Mouse (Mus musculus) c-Kit-positive CD71-negative TER-119-negative erythroid progenitor cells, embryonic 14.5 days (primary cell): ENCODE measurements at regions not wholly inside any gene's neighbourhood (a gene's known extent, or its start where the extent isn't known, plus 50 kb on each side); places are given as distances from the start of the nearest gene placed in this dataset.
"Not testable (repeated sequence)": the region's sequence is repeated elsewhere in the genome, so short reads cannot be mapped to it uniquely, and the experiment has no call there.

Source experiments
- DNase-seq: peaks from one replicate; pipeline ENCODE4 v3.0.0-alpha.2; 2013; ENCODE audit warnings: low read depth

DNA sequence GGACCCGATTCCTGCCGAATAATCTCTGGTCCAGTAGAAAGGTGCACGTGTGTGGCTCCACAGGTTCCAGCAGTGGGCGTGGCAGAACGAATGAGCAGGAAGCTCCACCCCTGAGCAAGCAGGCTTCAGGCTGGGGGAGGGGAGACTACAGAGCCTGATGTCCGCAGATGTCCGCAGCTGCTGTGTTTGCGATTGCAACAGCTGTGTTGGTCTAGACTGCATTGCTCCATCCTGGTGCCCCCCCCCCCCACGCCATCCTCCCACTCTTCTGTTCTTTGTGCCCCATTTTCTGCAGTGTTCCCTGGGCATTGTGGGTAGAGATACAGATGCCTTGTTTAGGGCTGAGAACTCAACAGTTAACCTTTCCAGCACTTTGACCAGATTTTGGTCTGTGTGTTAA is 150.3 kb upstream of the Trpc7 start:
- DNase-seq: not testable (repeated sequence)

DNA sequence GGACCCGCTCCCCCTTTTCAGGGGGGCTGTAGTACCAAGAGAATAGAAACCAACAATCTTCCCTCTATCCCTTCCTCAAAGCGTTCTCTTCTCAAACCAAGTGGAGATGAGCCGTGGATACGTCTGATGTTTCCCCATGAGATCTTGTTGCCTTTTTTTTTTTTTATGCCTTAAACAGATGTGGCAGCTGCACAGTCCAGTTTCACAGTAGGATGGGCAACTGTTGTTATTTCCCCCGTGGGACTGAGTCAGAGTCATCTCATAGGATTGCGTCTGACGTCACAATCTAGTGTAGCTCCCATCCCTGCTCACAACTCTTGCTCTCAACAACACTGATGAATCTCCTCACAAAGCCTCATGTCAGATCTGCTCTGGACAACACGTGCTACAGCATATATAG is 148.7 kb upstream of the Trpc7 start:
- no peak for DNase-seq

DNA sequence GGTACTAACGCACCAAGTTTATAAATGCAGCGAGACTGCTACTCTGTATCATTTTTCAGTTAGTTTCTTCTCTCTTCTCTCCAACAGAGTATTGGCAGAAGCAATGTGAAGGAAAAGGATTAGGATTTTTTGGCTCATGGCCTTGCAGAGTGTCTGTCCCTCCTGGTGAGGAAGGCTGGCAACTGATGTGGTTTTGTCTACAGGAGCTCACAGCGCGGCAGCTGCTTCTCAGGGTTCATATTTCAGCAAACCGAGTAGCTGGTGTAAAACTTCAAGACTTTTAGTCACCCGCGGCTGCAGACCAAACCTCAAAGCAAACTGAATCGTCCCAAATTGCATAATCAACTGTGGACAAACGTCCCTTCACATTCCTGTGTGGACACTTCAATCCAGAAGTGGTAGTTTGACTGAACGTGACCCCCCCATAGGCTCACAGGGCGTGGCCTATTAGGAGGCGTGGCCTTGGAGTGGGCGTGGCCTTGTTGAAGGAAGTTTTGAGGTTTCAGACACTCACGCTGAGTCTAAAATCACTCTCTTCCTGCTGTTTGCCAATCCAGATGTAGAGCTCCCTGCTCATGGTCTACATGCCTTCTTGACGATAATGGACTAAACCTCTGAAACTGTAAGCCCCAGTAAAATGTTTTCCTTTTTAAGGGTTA is 147.7 kb upstream of the Trpc7 start:
- DNase-seq: no peak

DNA sequence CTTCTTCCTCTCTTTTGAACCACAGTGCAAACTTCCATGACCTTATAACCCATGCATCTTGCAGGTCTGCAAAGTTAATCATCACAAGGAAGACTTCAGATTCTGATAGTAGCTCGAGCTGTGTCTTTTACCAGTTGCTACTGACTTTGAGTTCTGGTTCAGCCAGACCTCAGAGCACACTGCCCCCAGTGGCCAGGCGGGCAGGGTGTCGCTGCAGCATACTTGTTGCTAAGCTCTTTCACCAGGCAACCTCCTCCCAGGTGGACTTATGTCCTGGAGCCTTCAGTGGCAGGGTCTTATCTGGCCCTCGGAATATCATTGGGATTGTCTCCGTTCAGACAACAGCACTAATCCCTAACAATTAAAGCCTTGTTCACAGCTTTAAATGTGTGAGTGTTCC is 146.7 kb upstream of the Trpc7 start:
- DNase-seq: no peak

DNA sequence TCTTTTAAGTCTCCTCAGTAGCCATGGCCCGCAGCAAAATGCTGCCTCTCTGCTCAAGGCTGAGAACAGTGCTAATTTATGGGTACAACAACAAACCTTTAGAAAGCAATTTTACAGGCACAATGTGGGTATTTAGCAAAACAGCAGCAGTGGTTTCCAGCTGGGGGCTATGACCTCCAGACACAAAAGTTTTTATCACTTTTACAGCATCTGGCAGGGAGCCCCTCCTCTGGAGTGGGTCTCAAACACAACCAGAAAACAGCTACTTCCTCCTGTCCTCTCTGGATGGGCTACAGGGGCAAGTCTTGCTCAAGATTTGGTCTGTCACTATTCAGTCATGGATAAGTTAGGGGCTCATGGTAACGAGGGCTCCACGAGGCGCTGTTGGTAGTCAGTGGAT is 137.1 kb upstream of the Trpc7 start:
- DNase-seq: no peak

DNA sequence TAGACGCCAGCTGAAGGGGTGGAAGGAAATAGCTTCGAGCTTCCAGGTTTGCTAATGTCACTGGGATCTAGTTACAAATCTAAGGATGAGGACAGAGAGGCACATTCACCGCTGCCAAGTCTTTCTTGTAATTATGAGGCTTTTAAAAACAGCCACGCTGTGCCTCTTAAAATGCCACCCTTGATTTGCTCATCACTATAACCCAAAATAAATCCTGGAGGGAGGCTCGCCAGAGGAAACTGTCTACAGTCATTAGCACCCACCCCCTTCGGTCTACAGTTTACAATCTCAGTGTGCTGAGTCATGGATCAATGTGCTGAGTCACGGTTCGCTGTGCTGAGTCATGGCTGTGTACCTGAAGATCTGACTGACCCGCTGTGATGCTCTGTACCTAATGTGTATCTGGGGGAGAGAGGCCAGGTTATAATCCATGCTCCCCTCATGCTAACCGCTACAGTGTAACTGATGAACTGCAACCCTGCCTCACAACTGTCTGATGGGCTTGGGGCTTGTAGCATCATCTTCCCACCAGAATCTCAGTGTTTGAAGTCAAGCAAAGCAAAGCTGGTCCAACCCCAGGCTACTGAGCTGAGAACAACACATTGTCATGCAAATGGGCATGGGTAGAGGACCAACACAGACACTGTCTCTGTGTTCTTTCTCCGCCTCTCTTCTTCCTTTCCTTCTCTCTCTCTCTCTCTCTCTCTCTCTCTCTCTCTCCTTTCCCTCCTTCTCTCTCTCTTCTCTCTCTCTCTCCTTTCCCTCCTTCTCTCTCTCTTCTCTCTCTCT is 122.0 kb upstream of the Trpc7 start:
- no peak for DNase-seq

DNA sequence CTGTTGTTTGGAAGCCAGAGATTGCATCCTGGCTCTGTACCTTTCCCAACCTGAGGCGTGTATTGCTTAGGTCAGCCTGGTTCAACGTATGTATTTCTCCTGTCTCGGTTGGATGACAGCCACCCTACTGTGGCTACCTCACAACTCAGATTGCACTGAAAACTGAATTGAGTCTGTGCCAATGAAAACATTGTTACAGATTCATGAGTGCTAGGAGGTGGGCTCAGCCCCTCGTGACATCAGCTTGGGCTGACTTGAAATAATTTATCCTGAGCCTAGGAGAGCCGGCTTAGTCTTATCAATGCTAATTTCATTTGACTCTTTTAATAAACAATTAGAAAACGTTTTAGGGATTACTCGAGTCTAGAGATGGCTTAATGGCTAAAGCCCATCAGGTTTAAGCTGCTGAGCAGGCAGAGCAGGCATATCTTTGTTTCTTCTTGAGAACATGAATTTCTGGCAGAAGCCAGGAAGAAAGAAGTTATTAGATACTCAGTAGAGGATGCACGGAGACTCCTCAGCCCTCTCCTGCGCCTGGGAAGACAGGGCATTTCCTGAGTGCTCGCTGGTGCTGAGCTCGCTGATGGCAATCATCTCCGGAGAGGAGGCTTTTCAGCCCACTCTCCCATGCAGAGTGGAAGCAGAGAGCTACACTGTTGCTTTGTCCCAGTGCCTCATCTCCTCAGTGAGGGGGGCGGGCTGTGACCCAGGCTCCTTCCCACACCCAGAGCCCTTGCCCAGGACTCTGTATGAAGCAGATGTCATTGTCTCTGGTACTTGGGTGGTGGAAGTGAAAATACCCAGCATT is 120.9 kb upstream of the Trpc7 start:
- no peak for DNase-seq

DNA sequence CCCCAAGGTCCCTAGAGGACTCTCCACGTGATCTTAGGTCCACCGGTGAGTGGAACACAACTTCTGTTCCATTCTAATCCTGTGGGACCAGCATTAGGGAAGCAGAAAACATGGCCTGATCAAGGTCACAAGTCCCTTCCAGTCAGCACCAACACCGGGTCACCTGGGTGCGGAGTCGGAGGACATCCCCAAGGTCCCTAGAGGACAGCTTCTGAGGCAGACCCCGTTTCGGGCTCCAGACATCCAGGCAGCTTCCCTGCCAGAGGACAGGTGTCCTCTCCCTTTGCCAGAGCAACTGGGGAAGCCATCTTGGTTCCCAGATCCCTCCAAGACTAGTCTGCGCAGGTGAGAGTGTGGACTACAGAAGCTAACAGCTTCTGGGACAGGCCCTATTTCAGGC is 111.4 kb upstream of the Trpc7 start:
- DNase-seq: not testable (repeated sequence)

DNA sequence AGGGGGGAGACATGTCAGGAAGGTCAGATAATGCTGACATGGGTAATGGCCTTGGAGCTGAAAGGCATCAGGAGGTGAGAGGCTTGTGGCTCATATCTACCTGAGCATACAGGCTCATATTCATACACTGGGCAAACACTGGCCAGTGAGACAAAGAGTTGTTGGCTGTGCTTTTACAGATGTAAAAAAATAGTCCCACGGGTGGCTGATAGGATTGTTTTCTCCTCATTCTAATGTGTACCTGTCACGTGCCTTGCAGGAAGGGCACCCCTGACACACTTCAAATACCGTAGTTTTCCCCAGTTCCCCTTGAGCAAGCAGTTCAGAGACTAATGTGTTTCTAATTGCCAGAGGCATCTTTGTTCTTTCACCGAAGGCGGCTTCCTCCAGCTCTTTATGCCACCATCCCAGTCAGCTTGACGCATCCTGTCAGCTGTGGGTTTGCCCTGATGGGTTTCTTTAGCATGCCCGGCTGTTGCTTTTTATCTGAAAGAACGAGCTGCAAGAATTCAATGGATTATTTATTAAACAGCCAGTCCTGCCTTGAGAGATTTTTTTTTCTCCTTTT is 107.9 kb upstream of the Trpc7 start:
- DNase-seq: no peak

DNA sequence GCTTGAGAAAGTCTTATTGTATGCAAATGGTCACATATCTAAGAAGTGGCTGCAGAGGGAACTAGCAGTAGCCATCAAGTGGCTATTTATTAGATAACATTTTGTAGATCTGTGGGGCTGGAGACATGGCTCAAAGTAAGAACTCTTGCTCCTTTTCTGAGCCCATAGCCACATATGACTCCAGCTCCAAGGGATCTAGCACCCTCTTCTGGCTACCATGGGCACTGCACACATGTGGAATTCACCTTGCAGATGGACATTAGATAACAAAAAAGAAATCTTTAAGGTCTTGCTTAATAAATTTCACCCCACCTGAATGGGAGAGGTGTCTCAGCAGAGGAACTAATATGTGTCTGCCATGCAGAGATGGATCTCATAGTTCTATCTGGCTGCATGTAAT is 96.2 kb upstream of the Trpc7 start:
- DNase-seq: no peak

DNA sequence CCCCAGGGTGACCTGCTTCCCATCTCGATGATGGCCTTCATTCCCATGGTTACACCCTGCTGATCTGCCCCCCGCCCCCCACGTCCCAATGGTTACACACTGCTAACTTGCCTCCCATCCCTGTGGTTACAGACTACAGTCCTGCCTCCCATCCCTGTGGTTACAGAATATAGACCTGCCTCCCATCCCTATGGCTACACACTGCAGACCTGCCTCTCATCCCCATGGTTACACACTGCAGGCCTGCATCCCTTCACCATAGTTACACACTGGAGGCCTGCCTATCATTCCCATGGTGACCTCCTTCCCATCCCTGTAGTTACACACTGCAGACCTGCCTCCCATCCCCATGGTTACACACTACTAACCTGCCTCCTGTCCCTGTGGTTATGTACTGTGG is 78.3 kb upstream of the Trpc7 start:
- no peak for DNase-seq

DNA sequence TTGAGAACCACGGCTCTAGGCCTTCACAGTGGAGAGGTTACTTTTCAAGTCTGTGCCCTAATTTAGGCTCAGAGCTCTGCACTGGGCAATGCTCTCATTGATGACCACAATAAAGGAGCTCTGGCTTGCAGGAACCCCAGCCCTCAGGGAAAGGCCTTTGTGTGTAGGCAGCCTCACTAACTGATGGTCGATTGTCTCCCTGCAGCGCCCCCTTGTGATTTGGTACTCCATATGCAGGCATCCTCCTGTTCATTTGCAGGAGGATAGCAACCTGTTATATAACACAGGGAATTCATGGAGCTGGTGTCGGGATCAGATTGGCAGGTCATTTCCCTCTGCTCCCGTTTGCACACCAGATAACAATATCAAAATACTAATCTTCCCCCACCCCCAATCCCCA is 59.6 kb upstream of the Trpc7 start:
- DNase-seq: no peak

DNA sequence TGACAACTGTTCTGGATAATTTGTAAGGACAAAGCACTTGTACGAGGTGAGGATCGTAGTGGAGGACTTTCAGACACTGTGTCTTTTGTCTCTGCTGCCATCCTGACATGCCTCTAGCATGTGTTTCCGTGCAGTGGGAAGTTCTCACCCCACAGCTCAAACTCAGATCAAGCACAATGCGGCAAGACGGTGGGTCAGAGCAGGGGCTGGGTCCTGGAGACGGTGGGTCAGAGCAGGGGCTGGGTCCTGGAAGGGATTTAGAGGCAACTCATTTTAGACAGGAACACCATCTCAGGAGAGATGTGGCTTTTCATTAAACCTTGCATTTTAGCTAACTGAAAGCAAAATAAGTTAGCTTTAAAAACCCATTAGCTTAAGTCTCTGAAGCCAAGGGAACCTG is 52.3 kb upstream of the Trpc7 start:
- DNase-seq: no peak

DNA sequence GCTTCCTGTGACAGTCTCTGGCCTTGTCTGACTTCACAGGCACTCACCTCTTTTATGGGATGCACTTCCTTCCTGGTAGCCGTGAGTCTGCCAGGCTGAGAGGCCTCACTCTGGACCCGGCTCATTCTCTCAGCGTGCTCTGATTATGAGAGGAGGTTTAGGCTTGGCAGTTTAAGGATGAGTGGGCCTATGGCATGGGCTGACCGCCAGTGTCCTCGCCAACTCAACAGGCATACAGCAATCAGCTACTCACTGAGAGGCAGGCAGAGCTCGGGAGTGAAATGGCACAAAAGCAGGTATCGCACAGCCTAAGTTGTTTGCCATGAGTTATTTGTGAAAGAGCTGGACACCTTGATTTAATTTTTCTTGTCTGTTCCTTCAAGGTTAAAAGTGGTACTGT is 51.5 kb upstream of the Trpc7 start:
- DNase-seq: no peak
